Mouse (Mus musculus) liver, embryonic 13.5 days (tissue): Measurements from ENCODE around the gene Col26a1. TPM values are rescaled to one million over a fixed set of nuclear protein-coding genes. Genes with fewer than 3 reads are reported as not detected.

Experiments used
- ATAC-seq: fragments of 200-750 bp; cut with Nextera tagmentation; 2 replicates; pipeline ENCODE4 v1.8.0; 2017; ENCODE audit warnings: low read depth, mild to moderate bottlenecking, moderate number of reproducible peaks, moderate library complexity
- DNase-seq: peaks from one replicate; pipeline ENCODE4 v3.0.0; 2022
- H3K27ac ChIP-seq: fragments of 300-500 bp; sonication (generic); 2 replicates; pipeline ENCODE4 v1.5.1; 2015; ENCODE audit warnings: moderate library complexity, mild to moderate bottlenecking, inconsistent platforms
- H3K27me3 ChIP-seq: fragments of 300-500 bp; sonication (generic); 2 replicates; pipeline ENCODE4 v1.6.1; 2015; ENCODE audit warnings: mild to moderate bottlenecking, inconsistent platforms
- H3K36me3 ChIP-seq: fragments of 300-500 bp; sonication (generic); 2 replicates; pipeline ENCODE4 v1.6.1; 2015; ENCODE audit warnings: mild to moderate bottlenecking, inconsistent platforms
- H3K4me1 ChIP-seq: fragments of 300-500 bp; sonication (generic); replicated peaks from 2 replicates; pipeline ENCODE4 v1.6.1; 2015; ENCODE audit warnings: inconsistent platforms
- H3K4me2 ChIP-seq: fragments of 300-500 bp; sonication (generic); 2 replicates; pipeline ENCODE4 v1.6.1; 2015; ENCODE audit warnings: inconsistent platforms, mild to moderate bottlenecking, moderate library complexity
- H3K4me3 ChIP-seq: fragments of 300-500 bp; sonication (generic); replicated peaks from 2 replicates; pipeline ENCODE4 v1.5.1; 2015; ENCODE audit warnings: mild to moderate bottlenecking, inconsistent platforms
- H3K9ac ChIP-seq: fragments of 300-500 bp; sonication (generic); 2 replicates; pipeline ENCODE4 v1.6.1; 2015; ENCODE audit warnings: mild to moderate bottlenecking, inconsistent platforms
- H3K9me3 ChIP-seq: fragments of 300-500 bp; sonication (generic); replicated peaks from 2 replicates; pipeline ENCODE4 v1.6.1; 2016; ENCODE audit warnings: inconsistent platforms
- WGBS: fragments of 180-500 bp; shearing (Covaris S2); methylation state at CpG from one replicate; pipeline ENCODE4 v1.1.7; 2015; ENCODE audit not compliant: insufficient replicate concordance; 5-methylcytosine and 5-hydroxymethylcytosine counted together
- polyA plus RNA-seq: library from polyadenylated mRNA; unstranded; fragments of >200 nt; fragmentation: Nextera tagmentation; extraction: Ambion mirVana; gene quantifications from 2 replicates; pipeline ENCODE4 v1.2.1, GENCODE M21; 2015

The Col26a1 gene
- polyA plus RNA-seq, 1 experiment from 2014 or later: 1.3 TPM

- H3K27me3 ChIP-seq: no peaks in the 10 kb centered on the region
- H3K9me3 ChIP-seq: no peaks in the 10 kb centered on the region
- no peak overlapping the region for H3K27ac ChIP-seq
- no peaks in the 10 kb centered on the region for H3K36me3 ChIP-seq
- DNase-seq (no peak), ATAC-seq (no peak)
- no peak overlapping the region for H3K4me3 ChIP-seq
- WGBS: 60% methylated on average over 19 of the region's 19 CpGs
- H3K9ac ChIP-seq: no peak overlapping the region
- H3K4me1 ChIP-seq: no peaks in the 10 kb centered on the region
- no peak overlapping the region for H3K4me2 ChIP-seq
Observed at GRCm38 (mm10) chr5:136846385-136847264, 36.4 kb downstream of the Col26a1 start.

- Histone ChIP-seq H3K36me3 (no peaks in the 10 kb centered on the region), H3K27ac (no peak overlapping the region), H3K9me3 (no peaks in the 10 kb centered on the region), H3K27me3 (no peaks in the 10 kb centered on the region), H3K9ac (no peak overlapping the region), H3K4me2 (no peak overlapping the region), H3K4me1 (no peaks in the 10 kb centered on the region), H3K4me3 (no peak overlapping the region)
- ATAC-seq: no peak
- WGBS: 38% methylated on average over 5 of the region's 5 CpGs
- no peak for DNase-seq
Observed at GRCm38 (mm10) chr5:136843930-136844329, 39.1 kb downstream of the Col26a1 start.

- DNase-seq (peak; percentile 9), ATAC-seq (no peak)
- no peaks in the 10 kb centered on the region for H3K27me3 ChIP-seq
- H3K4me1 ChIP-seq: no peaks in the 10 kb centered on the region
- H3K4me3 ChIP-seq: no peak overlapping the region
- no peak overlapping the region for H3K27ac ChIP-seq
- no peak overlapping the region for H3K4me2 ChIP-seq
- H3K9me3 ChIP-seq: no peaks in the 10 kb centered on the region
- H3K36me3 ChIP-seq: no peaks in the 10 kb centered on the region
- H3K9ac ChIP-seq: no peak overlapping the region
- WGBS: 7% methylated on average over 8 of the region's 8 CpGs
Observed at GRCm38 (mm10) chr5:136840036-136840435, 43.0 kb downstream of the Col26a1 start.

- Histone ChIP-seq H3K27me3 (no peaks in the 10 kb centered on the region), H3K4me3 (no peak overlapping the region), H3K4me1 (no peaks in the 10 kb centered on the region; the same call in 1 of the 2 replicates), H3K27ac (no peak overlapping the region), H3K9me3 (no peaks in the 10 kb centered on the region), H3K9ac (no peak overlapping the region), H3K36me3 (no peaks in the 10 kb centered on the region), H3K4me2 (no peak overlapping the region)
- ATAC-seq (no peak), DNase-seq (no peak)
- 69% methylated on average over 3 of the region's 3 CpGs for WGBS
Observed at GRCm38 (mm10) chr5:136833053-136833452, 50.0 kb downstream of the Col26a1 start.

- no peak for DNase-seq
Observed at GRCm38 (mm10) chr5:136830156-136830555, 52.9 kb downstream of the Col26a1 start.

GRCm38 (mm10) chr5:136821971-136822370, 61.0 kb downstream of the Col26a1 start:
- DNase-seq (no peak), ATAC-seq (no peak)
- Histone ChIP-seq H3K4me3 (no peak overlapping the region), H3K9ac (no peak overlapping the region), H3K4me2 (no peak overlapping the region), H3K36me3 (no peaks in the 10 kb centered on the region), H3K9me3 (no peaks in the 10 kb centered on the region; the same call in 1 of the 2 replicates), H3K4me1 (no peaks in the 10 kb centered on the region), H3K27me3 (no peaks in the 10 kb centered on the region), H3K27ac (no peak overlapping the region)
- WGBS: 66% methylated on average over 8 of the region's 8 CpGs

More at GRCm38 (mm10) chr5:136830156-136830555, 52.9 kb downstream of the Col26a1 start:
- no peaks in the 10 kb centered on the region; the same call in 1 of the 2 replicates for H3K4me1 ChIP-seq
- WGBS: 61% methylated on average over 3 of the region's 3 CpGs
- H3K27ac ChIP-seq: no peak overlapping the region
- no peak overlapping the region for H3K4me3 ChIP-seq
- no peak overlapping the region for H3K4me2 ChIP-seq
- H3K27me3 ChIP-seq: no peaks in the 10 kb centered on the region
- no peaks in the 10 kb centered on the region for H3K36me3 ChIP-seq
- H3K9ac ChIP-seq: no peak overlapping the region
- no peaks in the 10 kb centered on the region for H3K9me3 ChIP-seq
- ATAC-seq: no peak

GRCm38 (mm10) chr5:136820911-136821310, 62.1 kb downstream of the Col26a1 start:
- 62% methylated on average over 2 of the region's 2 CpGs for WGBS
- no peaks in the 10 kb centered on the region for H3K4me1 ChIP-seq
- no peak overlapping the region for H3K4me3 ChIP-seq
- H3K27ac ChIP-seq: no peak overlapping the region
- DNase-seq (no peak), ATAC-seq (no peak)
- no peaks in the 10 kb centered on the region; the same call in 1 of the 2 replicates for H3K9me3 ChIP-seq
- no peaks in the 10 kb centered on the region for H3K36me3 ChIP-seq
- H3K9ac ChIP-seq: no peak overlapping the region
- no peaks in the 10 kb centered on the region for H3K27me3 ChIP-seq
- no peak overlapping the region for H3K4me2 ChIP-seq

- no peak overlapping the region for H3K9ac ChIP-seq
- no peaks in the 10 kb centered on the region for H3K27me3 ChIP-seq
- DNase-seq (no peak), ATAC-seq (no peak)
- H3K4me3 ChIP-seq: no peak overlapping the region
- no peak overlapping the region for H3K4me2 ChIP-seq
- no peaks in the 10 kb centered on the region for H3K4me1 ChIP-seq
- WGBS: 62% methylated on average over 11 of the region's 11 CpGs
- H3K36me3 ChIP-seq: no peaks in the 10 kb centered on the region
- no peak overlapping the region for H3K27ac ChIP-seq
- no peaks in the 10 kb centered on the region; the same call in 1 of the 2 replicates for H3K9me3 ChIP-seq
Observed at GRCm38 (mm10) chr5:136819686-136820085, 63.3 kb downstream of the Col26a1 start.

GRCm38 (mm10) chr5:136810539-136811374, 72.3 kb downstream of the Col26a1 start:
- H3K27ac ChIP-seq: no peak overlapping the region
- DNase-seq: no peak

GRCm38 (mm10) chr5:136806379-136807056, 76.5 kb downstream of the Col26a1 start:
- no peak for DNase-seq
- WGBS: 66% methylated on average over 16 of the region's 16 CpGs
- no peaks in the 10 kb centered on the region for H3K36me3 ChIP-seq
- no peak overlapping the region for H3K4me2 ChIP-seq
- no peak overlapping the region for H3K4me3 ChIP-seq
- H3K27ac ChIP-seq: no peak overlapping the region
- 0 out of 2 replicates have a peak, but pooled peaks cover 3% of the 10 kb centered on the region for H3K4me1 ChIP-seq
- no peaks in the 10 kb centered on the region for H3K27me3 ChIP-seq
- no peak for ATAC-seq
- H3K9ac ChIP-seq: no peak overlapping the region
- no peaks in the 10 kb centered on the region for H3K9me3 ChIP-seq

More at GRCm38 (mm10) chr5:136810539-136811374, 72.3 kb downstream of the Col26a1 start:
- Histone ChIP-seq H3K4me2 (no peak overlapping the region), H3K4me1 (no peaks in the 10 kb centered on the region), H3K27me3 (no peaks in the 10 kb centered on the region), H3K9ac (no peak overlapping the region), H3K36me3 (no peaks in the 10 kb centered on the region), H3K4me3 (no peak overlapping the region), H3K9me3 (no peaks in the 10 kb centered on the region)
- 64% methylated on average over 30 of the region's 30 CpGs for WGBS
- ATAC-seq: no peak

- no peaks in the 10 kb centered on the region for H3K27me3 ChIP-seq
- H3K4me1 ChIP-seq: 0 out of 2 replicates have a peak, but pooled peaks cover 3% of the 10 kb centered on the region
- no peak for ATAC-seq
- no peak for DNase-seq
- H3K9ac ChIP-seq: no peak overlapping the region
- no peak overlapping the region for H3K4me2 ChIP-seq
- no peaks in the 10 kb centered on the region for H3K9me3 ChIP-seq
- no peaks in the 10 kb centered on the region for H3K36me3 ChIP-seq
- WGBS: 63% methylated on average over 6 of the region's 6 CpGs
- H3K27ac ChIP-seq: no peak overlapping the region
- H3K4me3 ChIP-seq: no peak overlapping the region
Observed at GRCm38 (mm10) chr5:136805019-136805418, 78.0 kb downstream of the Col26a1 start.
